Mouse (Mus musculus) hindbrain, embryonic 14.5 days (tissue): Measurements from ENCODE around the gene D630039A03Rik. TPM values are rescaled to one million over a fixed set of nuclear protein-coding genes. Genes with fewer than 3 reads are reported as not detected.

Source experiments
- ATAC-seq: fragments of 200-750 bp; cut with Nextera tagmentation; 2 replicates; pipeline ENCODE4 v1.8.0; 2017; ENCODE audit warnings: moderate number of reproducible peaks, mild to moderate bottlenecking, moderate TSS enrichment, moderate library complexity; ENCODE audit not compliant: low FRiP score
- DNase-seq: peaks from one replicate; pipeline ENCODE4 v3.0.0-alpha.2; 2015; ENCODE audit warnings: low spot score
- H3K27ac ChIP-seq: fragments of 300-500 bp; sonication (generic); 2 replicates; pipeline ENCODE4 v1.5.1; 2014; ENCODE audit warnings: mild to moderate bottlenecking, moderate library complexity
- H3K27me3 ChIP-seq: fragments of 300-500 bp; sonication (generic); 2 replicates; pipeline ENCODE4 v1.6.1; 2014; ENCODE audit warnings: mild to moderate bottlenecking, low read length, mixed read lengths; ENCODE audit not compliant: control insufficient read depth, insufficient read depth
- H3K36me3 ChIP-seq: fragments of 300-500 bp; sonication (generic); replicated peaks from 2 replicates; pipeline ENCODE4 v1.6.1; 2014; ENCODE audit not compliant: control insufficient read depth, insufficient read depth
- H3K4me1 ChIP-seq: fragments of 300-500 bp; sonication (generic); replicated peaks from 2 replicates; pipeline ENCODE4 v1.6.1; 2014; ENCODE audit warnings: antibody characterized with exemption, low read length, mixed read lengths; ENCODE audit not compliant: control insufficient read depth, insufficient read depth
- H3K4me2 ChIP-seq: fragments of 300-500 bp; sonication (generic); replicated peaks from 2 replicates; pipeline ENCODE4 v1.6.1; 2014; ENCODE audit warnings: mild to moderate bottlenecking, moderate library complexity
- H3K4me3 ChIP-seq: fragments of 300-500 bp; sonication (generic); replicated peaks from 2 replicates; pipeline ENCODE4 v1.5.1; 2014; ENCODE audit warnings: mild to moderate bottlenecking, low read length
- H3K9ac ChIP-seq: fragments of 300-500 bp; sonication (generic); 2 replicates; pipeline ENCODE4 v1.6.1; 2014
- H3K9me3 ChIP-seq: fragments of 300-500 bp; sonication (generic); 2 replicates; pipeline ENCODE4 v1.6.1; 2016; ENCODE audit warnings: low read length; ENCODE audit not compliant: control insufficient read depth
- WGBS: fragments of 180-500 bp; shearing (Covaris S2); extraction: QIAGEN DNeasy Blood & Tissue Kit; methylation state at CpG from one replicate; pipeline ENCODE4 v1.1.7; 2014; 5-methylcytosine and 5-hydroxymethylcytosine counted together
- polyA plus RNA-seq: library from polyadenylated mRNA; unstranded; fragments of >200 nt; fragmentation: Nextera tagmentation; extraction: Ambion mirVana; gene quantifications from 2 replicates; pipeline ENCODE4 v1.2.1, GENCODE M21; 2014

D630039A03Rik gene
- polyA plus RNA-seq, 1 experiment from 2014 or later: 0.07 TPM

DNA sequence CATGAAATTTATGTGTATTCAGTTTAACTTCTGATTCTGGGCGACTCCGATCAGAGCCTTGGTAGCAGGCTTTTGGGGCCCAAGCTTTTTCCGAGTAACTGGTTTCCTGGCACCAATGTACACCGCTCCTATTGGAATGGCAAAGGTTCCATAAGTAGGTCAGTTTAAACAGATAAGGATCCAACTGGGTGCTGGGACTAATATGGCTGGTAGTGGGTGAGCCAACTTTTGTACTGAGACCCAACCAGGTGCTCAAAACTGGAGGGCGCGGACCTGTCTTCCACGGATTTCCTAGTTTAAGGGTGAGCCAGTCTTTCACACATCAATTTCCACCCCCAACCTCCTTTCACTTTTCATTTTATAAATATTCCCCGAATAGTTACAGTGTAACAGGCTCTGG, 38.9 kb upstream of the D630039A03Rik start:
- WGBS: 75% methylated on average over 8 of the region's 8 CpGs
- Histone ChIP-seq H3K9ac (peak overlapping the region; percentile 86), H3K27ac (no peak overlapping the region), H3K36me3 (peaks cover 18% of the 10 kb centered on the region), H3K27me3 (peaks cover 5% of the 10 kb centered on the region; the same call in 1 of the 2 replicates), H3K4me3 (peak overlapping the region; percentile 78), H3K9me3 (no peaks in the 10 kb centered on the region), H3K4me1 (peaks cover 26% of the 10 kb centered on the region), H3K4me2 (peak overlapping the region; percentile 87)
- DNase-seq: no peak
- no peak for ATAC-seq

DNA sequence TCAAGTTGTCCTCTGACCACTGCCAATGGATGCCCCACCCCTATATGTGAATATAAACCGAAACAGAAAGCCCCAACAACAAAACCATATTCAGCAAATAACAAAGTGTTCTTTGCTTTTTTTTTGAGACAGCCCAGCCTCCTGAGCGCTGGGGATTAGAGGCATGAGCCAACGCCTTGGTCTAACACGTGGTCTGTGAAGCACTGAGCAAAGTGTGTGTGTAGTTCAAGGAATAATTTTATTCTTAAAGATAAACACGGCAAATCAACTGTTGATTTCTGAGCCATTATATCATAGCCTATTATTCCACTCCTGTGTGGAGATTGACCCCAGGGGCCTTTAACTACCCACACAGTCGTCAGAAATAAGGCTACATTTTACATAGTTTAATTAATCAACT, 38.5 kb upstream of the D630039A03Rik start:
- Histone ChIP-seq H3K36me3 (peaks cover 22% of the 10 kb centered on the region), H3K4me1 (peaks cover 26% of the 10 kb centered on the region), H3K9me3 (no peaks in the 10 kb centered on the region), H3K4me3 (no peak overlapping the region), H3K27me3 (peaks cover 5% of the 10 kb centered on the region; the same call in 1 of the 2 replicates), H3K27ac (no peak overlapping the region), H3K4me2 (peak overlapping the region; percentile 87), H3K9ac (no peak overlapping the region)
- 72% methylated on average over 6 of the region's 6 CpGs for WGBS
- ATAC-seq: no peak
- DNase-seq: no peak

DNA sequence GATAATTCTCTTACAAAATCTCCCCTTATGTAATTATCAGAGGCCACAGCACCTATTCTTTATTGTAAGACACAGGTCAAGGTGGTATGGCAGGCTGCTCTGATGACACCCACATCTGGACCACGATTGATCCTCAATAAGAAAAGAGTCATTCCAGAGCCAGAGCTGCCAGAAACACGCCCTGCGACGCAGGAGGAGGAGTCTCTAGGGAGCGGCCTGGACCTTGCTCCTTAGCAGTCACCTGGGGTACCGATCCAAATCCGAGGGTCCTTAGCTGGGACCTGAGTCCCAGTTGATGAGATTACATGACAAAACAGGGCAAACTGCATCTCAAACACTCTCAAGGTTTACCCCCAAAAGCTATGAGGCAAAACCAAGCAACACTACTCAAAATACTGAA, 37.7 kb upstream of the D630039A03Rik start:
- Histone ChIP-seq H3K4me1 (peaks cover 26% of the 10 kb centered on the region), H3K27ac (no peak overlapping the region), H3K4me2 (peak overlapping the region; percentile 87; the same call in 1 of the 2 replicates), H3K9ac (no peak overlapping the region), H3K4me3 (no peak overlapping the region), H3K36me3 (peaks cover 30% of the 10 kb centered on the region), H3K9me3 (no peaks in the 10 kb centered on the region), H3K27me3 (peaks cover under 1% of the 10 kb centered on the region; the same call in 1 of the 2 replicates)
- DNase-seq (no peak), ATAC-seq (no peak)
- 84% methylated on average over 7 of the region's 7 CpGs for WGBS

GRCm38 (mm10) chr4:57952891-57953290, 36.8 kb upstream of the D630039A03Rik start:
- WGBS: 77% methylated on average over 1 of the region's 1 CpGs
- no peak overlapping the region for H3K27ac ChIP-seq
- no peak overlapping the region for H3K9ac ChIP-seq
- ATAC-seq (no peak), DNase-seq (no peak)
- peaks cover 39% of the 10 kb centered on the region for H3K36me3 ChIP-seq
- no peaks in the 10 kb centered on the region for H3K9me3 ChIP-seq
- peaks cover 26% of the 10 kb centered on the region for H3K4me1 ChIP-seq
- H3K27me3 ChIP-seq: no peaks in the 10 kb centered on the region
- no peak overlapping the region for H3K4me3 ChIP-seq
- no peak overlapping the region for H3K4me2 ChIP-seq

- 88% methylated on average over 3 of the region's 3 CpGs for WGBS
- Histone ChIP-seq H3K27ac (no peak overlapping the region), H3K4me3 (no peak overlapping the region), H3K4me2 (no peak overlapping the region), H3K4me1 (peaks cover 26% of the 10 kb centered on the region), H3K27me3 (no peaks in the 10 kb centered on the region), H3K9ac (no peak overlapping the region), H3K9me3 (no peaks in the 10 kb centered on the region), H3K36me3 (peaks cover 44% of the 10 kb centered on the region)
- ATAC-seq: no peak
- no peak for DNase-seq
These were observed 36.3 kb upstream of the D630039A03Rik start for GRCm38 (mm10) chr4:57952416-57952815.

- no peak overlapping the region for H3K9ac ChIP-seq
- no peak overlapping the region for H3K27ac ChIP-seq
- H3K36me3 ChIP-seq: peaks cover 59% of the 10 kb centered on the region
- DNase-seq (no peak), ATAC-seq (no peak)
- 94% methylated on average over 6 of the region's 6 CpGs for WGBS
- H3K27me3 ChIP-seq: no peaks in the 10 kb centered on the region
- H3K4me1 ChIP-seq: peaks cover 11% of the 10 kb centered on the region
- H3K4me2 ChIP-seq: no peak overlapping the region
- no peak overlapping the region for H3K4me3 ChIP-seq
- no peaks in the 10 kb centered on the region for H3K9me3 ChIP-seq
These were observed 33.8 kb upstream of the D630039A03Rik start for GRCm38 (mm10) chr4:57949866-57950265.

DNA sequence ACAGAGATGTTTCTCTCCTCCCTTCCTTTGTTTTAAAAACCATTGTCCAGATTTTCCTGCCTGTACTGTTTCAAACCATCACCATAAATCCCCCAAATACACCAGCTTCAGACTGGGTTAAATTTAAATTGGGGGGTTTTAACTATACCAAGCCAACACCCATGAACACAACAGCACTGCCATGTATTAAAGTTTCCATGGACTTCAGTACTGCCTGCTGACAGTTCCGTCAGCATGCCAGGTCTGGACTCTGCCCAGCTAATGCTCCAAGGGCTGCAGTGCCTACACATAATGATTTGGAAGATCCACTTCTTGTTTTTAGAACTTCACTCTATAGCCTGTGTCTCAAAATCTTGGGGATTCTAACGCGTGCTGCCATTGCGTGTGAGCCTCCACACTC, 31.4 kb upstream of the D630039A03Rik start:
- no peak for ATAC-seq
- Histone ChIP-seq H3K4me1 (no peaks in the 10 kb centered on the region), H3K9ac (no peak overlapping the region), H3K9me3 (no peaks in the 10 kb centered on the region), H3K4me3 (no peak overlapping the region), H3K27ac (no peak overlapping the region), H3K27me3 (no peaks in the 10 kb centered on the region), H3K4me2 (no peak overlapping the region), H3K36me3 (peaks cover 81% of the 10 kb centered on the region)
- 95% methylated on average over 4 of the region's 4 CpGs for WGBS
- DNase-seq: no peak

DNA sequence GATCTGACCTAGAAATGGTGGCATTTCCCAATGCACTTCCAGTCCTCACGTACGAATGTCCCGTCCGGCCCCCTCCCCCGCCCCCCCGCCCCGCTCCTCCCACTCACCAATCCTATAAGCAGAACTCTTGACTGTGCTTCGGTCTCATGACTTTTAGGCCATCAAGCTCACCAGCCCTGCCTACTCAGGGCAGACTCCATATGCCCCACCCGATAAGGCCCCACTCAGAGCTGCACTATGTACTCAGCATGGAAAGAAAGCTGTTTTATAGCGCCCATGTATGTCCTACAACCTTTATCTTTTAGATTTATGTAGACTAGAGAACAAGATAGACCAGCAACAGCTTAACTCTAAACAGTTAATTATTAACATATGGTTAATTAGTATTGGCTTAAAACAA, 30.9 kb upstream of the D630039A03Rik start:
- Histone ChIP-seq H3K4me2 (no peak overlapping the region), H3K4me1 (no peaks in the 10 kb centered on the region), H3K27ac (no peak overlapping the region), H3K9me3 (no peaks in the 10 kb centered on the region), H3K27me3 (no peaks in the 10 kb centered on the region), H3K36me3 (peaks cover 81% of the 10 kb centered on the region), H3K4me3 (no peak overlapping the region), H3K9ac (no peak overlapping the region)
- no peak for DNase-seq
- 90% methylated on average over 10 of the region's 10 CpGs for WGBS
- ATAC-seq: no peak

- 97% methylated on average over 2 of the region's 2 CpGs for WGBS
- H3K27me3 ChIP-seq: no peaks in the 10 kb centered on the region
- H3K27ac ChIP-seq: no peak overlapping the region
- H3K36me3 ChIP-seq: peaks cover 41% of the 10 kb centered on the region
- H3K9ac ChIP-seq: no peak overlapping the region
- ATAC-seq: no peak
- H3K4me1 ChIP-seq: no peaks in the 10 kb centered on the region
- no peak overlapping the region for H3K4me2 ChIP-seq
- no peak for DNase-seq
- no peaks in the 10 kb centered on the region for H3K9me3 ChIP-seq
- H3K4me3 ChIP-seq: no peak overlapping the region
These were observed 26.8 kb upstream of the D630039A03Rik start for GRCm38 (mm10) chr4:57942892-57943291.

- Histone ChIP-seq H3K9me3 (no peaks in the 10 kb centered on the region), H3K4me1 (no peaks in the 10 kb centered on the region), H3K36me3 (peaks cover 29% of the 10 kb centered on the region), H3K9ac (no peak overlapping the region), H3K27me3 (no peaks in the 10 kb centered on the region), H3K27ac (no peak overlapping the region), H3K4me3 (no peak overlapping the region), H3K4me2 (no peak overlapping the region)
- 95% methylated on average over 4 of the region's 4 CpGs for WGBS
- DNase-seq (no peak), ATAC-seq (no peak)
These were observed 24.5 kb upstream of the D630039A03Rik start for GRCm38 (mm10) chr4:57940631-57941030.
